Mouse (Mus musculus) T-helper 1 cell (primary cell): ENCODE data around the gene Gm17655.
"Not testable (repeated sequence)": the region's sequence is repeated elsewhere in the genome, so short reads cannot be mapped to it uniquely, and the experiment has no call there.

Experiments
- in situ Hi-C: fragments of 300-600 bp; cut with MboI, MseI; formaldehyde crosslinking; loops from one replicate; pipeline ENCODE4 v1.15.1; 2025; ENCODE audit warnings: high pct_unique_total_duplicates

Gene Gm17655

GRCm38 (mm10) chr5:110091546-110091945 is 19.2 kb upstream of the Gm17655 start:
- in situ Hi-C loops: no loop called here

DNA sequence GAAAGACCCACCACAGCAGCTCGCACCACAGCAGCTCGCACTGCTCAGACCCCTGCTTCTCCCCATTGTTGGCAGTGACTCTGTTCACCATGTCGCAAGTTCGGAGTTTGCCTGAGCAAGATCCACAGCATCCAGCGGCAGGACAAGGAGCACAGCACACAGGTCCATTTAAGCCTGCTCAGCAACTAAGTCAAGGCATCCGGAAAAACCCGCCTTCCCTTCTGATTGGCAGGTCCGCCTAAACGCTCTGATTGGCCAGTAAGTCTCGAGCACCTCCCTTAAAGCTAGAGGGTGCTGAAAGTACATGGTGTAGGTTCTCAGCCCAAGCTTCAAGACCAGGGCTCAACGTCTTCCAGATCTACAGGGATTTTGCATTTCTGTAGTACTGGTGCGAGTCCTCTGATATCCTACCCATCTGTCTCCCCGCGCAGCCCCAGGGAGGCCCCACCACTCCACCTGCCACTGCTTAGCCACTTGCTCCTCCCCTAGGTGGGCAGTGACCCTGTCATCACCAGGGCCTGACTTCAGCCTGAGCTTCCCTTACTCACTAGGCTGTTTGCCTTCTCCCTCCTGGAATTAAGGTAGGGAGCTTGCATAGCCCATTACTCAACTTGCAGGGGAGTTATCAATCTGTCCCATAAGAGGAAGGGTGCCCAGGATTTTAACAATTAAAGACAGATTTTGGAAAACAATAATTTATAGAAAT is 14.0 kb upstream of the Gm17655 start:
- in situ Hi-C loops: no loop called here

GRCm38 (mm10) chr5:110082961-110083360 is 10.6 kb upstream of the Gm17655 start:
- in situ Hi-C loops: no loop called here

GRCm38 (mm10) chr5:110057637-110058408 is 14.5 kb downstream of the Gm17655 start:
- in situ Hi-C loops: no loop called here

- in situ Hi-C loops: not testable (repeated sequence)
Measured at GRCm38 (mm10) chr5:110023694-110024427, 48.5 kb downstream of the Gm17655 start.

DNA sequence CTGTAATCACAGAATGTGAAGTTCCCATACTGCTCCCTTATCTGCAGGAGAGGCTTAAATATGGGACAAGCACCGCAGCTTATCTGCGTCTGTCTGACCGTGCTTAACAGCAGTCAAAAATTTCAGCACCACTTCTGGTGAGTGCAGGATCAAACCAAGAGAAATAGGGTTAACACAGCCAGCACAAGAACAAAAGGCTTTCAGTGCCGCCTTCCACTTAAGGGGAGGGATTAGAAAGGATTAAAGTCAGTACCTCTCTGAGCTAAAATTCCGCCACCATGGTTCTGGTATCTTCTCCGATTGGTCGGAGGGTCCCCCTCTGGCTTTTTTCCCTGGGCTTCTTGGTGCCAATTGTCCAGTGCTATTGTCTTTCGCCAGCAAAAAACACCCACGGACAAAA is 49.0 kb downstream of the Gm17655 start:
- in situ Hi-C loops: no loop called here

DNA sequence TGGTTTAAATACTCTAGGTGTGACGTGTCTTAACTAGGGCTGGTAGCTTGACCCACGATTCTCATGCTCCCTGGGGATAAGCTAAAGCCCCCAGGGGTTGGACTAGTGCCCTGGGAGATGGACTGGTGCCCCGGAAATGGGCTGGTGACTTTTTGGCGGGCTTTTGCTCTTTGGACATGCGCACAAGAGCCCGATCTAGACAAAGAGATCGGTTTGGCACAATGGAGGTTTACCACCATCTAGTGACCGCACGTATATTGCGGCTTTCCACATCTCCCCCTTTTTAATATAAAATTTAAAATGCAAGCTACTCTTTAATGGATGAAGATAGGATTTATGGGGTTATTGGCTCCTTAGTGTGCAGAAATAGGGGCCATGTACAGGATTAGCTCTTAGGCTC is 56.5 kb downstream of the Gm17655 start:
- in situ Hi-C loops: loop anchor here (5.0 kb wide), 1 partner anchor 413 kb away; no protein-coding TSS in a partner anchor
